Mouse (Mus musculus) kidney, postnatal 0 days (tissue): ENCODE data around the gene Syne1. TPM values are rescaled to one million over a fixed set of nuclear protein-coding genes. Genes with fewer than 3 reads are reported as not detected.

ENCODE experiments used
- ATAC-seq: fragments of 200-750 bp; cut with Nextera tagmentation; replicated peaks from 2 replicates; pipeline ENCODE4 v1.8.0; 2017; ENCODE audit warnings: low read depth, moderate number of reproducible peaks, moderate TSS enrichment, moderate library complexity; ENCODE audit not compliant: low FRiP score
- DNase-seq: peaks from one replicate; pipeline ENCODE4 v3.0.0-alpha.2; 2016; ENCODE audit warnings: low spot score
- H3K27ac ChIP-seq: fragments of 300-500 bp; sonication (generic); 2 replicates; pipeline ENCODE4 v1.5.1; 2014; ENCODE audit warnings: mild to moderate bottlenecking
- H3K27me3 ChIP-seq: fragments of 300-500 bp; sonication (generic); 2 replicates; pipeline ENCODE4 v1.6.1; 2014; ENCODE audit warnings: low read length, mixed read lengths; ENCODE audit not compliant: insufficient read depth
- H3K36me3 ChIP-seq: fragments of 300-500 bp; sonication (generic); 2 replicates; pipeline ENCODE4 v1.6.1; 2014; ENCODE audit warnings: low read length, mixed read lengths; ENCODE audit not compliant: insufficient read depth
- H3K4me1 ChIP-seq: fragments of 300-500 bp; sonication (generic); replicated peaks from 2 replicates; pipeline ENCODE4 v1.6.1; 2014; ENCODE audit warnings: antibody characterized with exemption, low read length, mixed read lengths; ENCODE audit not compliant: insufficient read depth
- H3K4me2 ChIP-seq: fragments of 300-500 bp; sonication (generic); 2 replicates; pipeline ENCODE4 v1.6.1; 2014; ENCODE audit warnings: mild to moderate bottlenecking, low read length, moderate library complexity, mixed read lengths
- H3K4me3 ChIP-seq: fragments of 300-500 bp; sonication (generic); replicated peaks from 2 replicates; pipeline ENCODE4 v1.5.1; 2014; ENCODE audit warnings: low read depth, low read length
- H3K9ac ChIP-seq: fragments of 300-500 bp; sonication (generic); 2 replicates; pipeline ENCODE4 v1.6.1; 2014; ENCODE audit warnings: low read depth, low read length
- H3K9me3 ChIP-seq: fragments of 300-500 bp; sonication (generic); replicated peaks from 2 replicates; pipeline ENCODE4 v1.6.1; 2016; ENCODE audit warnings: low read length, inconsistent platforms, mixed read lengths
- CTCF ChIP-seq: IDR thresholded peaks from 2 replicates; pipeline ENCODE4 v1.5.1; 2016; ENCODE audit warnings: antibody characterized with exemption, low read depth, mild to moderate bottlenecking, moderate library complexity
- WGBS: fragments of 180-500 bp; shearing (Covaris S2); extraction: QIAGEN DNeasy Blood & Tissue Kit; methylation state at CpG from one replicate; pipeline ENCODE4 v1.1.7; 2014; 5-methylcytosine and 5-hydroxymethylcytosine counted together
- polyA plus RNA-seq: library from polyadenylated mRNA; unstranded; fragments of >200 nt; fragmentation: Nextera tagmentation; extraction: Ambion mirVana; gene quantifications from 2 replicates; pipeline ENCODE4 v1.2.1, GENCODE M21; 2015

Gene Syne1
- polyA plus RNA-seq, 1 experiment from 2014 or later, result 5.2 TPM

DNA sequence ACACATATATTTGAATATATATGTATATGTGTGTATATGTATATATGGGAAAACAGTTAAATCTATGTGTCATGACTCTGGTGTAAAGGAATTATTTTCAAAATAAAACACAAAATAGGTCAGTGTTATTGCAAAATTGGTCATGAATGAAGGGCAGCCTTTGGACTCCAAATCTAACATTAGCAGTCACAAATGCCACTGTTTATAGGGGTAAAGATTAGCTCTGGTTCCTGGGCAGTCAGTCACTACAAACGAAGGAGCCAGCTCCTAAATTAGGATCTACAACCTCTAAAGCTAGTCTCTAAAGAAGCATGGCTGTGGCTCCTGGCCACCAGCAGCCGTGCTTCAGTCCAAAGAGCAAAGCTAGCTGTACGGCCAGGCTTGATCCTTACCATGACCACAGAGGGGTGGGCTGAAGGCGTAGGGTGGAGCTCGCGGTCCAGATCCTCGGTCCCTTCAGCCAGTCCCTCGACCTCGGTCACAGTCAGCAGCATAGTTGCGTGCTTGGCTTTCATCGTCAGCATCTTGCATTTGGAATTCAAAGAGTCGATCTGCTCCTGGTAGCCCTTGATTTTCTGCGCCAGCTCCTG is 357.1 kb downstream of the Syne1 start:
- peak overlapping the region; percentile 79 for H3K27ac ChIP-seq
- TF ChIP-seq CTCF, result no peak
- WGBS, result 1% methylated on average over 13 of the region's 13 CpGs

GRCm38 (mm10) chr10:5192861-5193490 is 358.3 kb downstream of the Syne1 start:
- peak overlapping the region; percentile 8; the same call in 1 of the 2 replicates for H3K4me2 ChIP-seq
- no peaks in the 10 kb centered on the region for H3K36me3 ChIP-seq
- no peak overlapping the region for H3K9ac ChIP-seq
- no peak for DNase-seq
- no peaks in the 10 kb centered on the region for H3K9me3 ChIP-seq
- H3K4me1 ChIP-seq, result no peaks in the 10 kb centered on the region
- no peak for TF ChIP-seq CTCF
- H3K27me3 ChIP-seq, result no peaks in the 10 kb centered on the region
- no peak overlapping the region for H3K27ac ChIP-seq
- H3K4me3 ChIP-seq, result no peak overlapping the region
- ATAC-seq, result no peak
- 59% methylated on average over 9 of the region's 9 CpGs for WGBS

More for the DNA sequence above, 357.1 kb downstream of the Syne1 start:
- Histone ChIP-seq H3K27me3 (no peaks in the 10 kb centered on the region), H3K4me3 (peak overlapping the region; percentile 34), H3K4me1 (no peaks in the 10 kb centered on the region), H3K9ac (peak overlapping the region; percentile 39), H3K36me3 (no peaks in the 10 kb centered on the region), H3K9me3 (no peaks in the 10 kb centered on the region), H3K4me2 (peak overlapping the region; percentile 55)
- ATAC-seq (peak; percentile 82), DNase-seq (peak; percentile 71)

GRCm38 (mm10) chr10:5190756-5191155 is 360.5 kb downstream of the Syne1 start:
- Histone ChIP-seq H3K4me1 (no peaks in the 10 kb centered on the region), H3K9ac (no peak overlapping the region), H3K36me3 (no peaks in the 10 kb centered on the region), H3K9me3 (no peaks in the 10 kb centered on the region), H3K27me3 (no peaks in the 10 kb centered on the region), H3K4me3 (no peak overlapping the region), H3K27ac (no peak overlapping the region), H3K4me2 (no peak overlapping the region)
- TF ChIP-seq CTCF, result no peak
- WGBS, result 55% methylated on average over 4 of the region's 4 CpGs
- ATAC-seq (no peak), DNase-seq (peak; percentile 40)

GRCm38 (mm10) chr10:5188890-5189289 is 362.4 kb downstream of the Syne1 start:
- no peak for TF ChIP-seq CTCF
- 0 out of 2 replicates have a peak, but pooled peaks cover 3% of the 10 kb centered on the region for H3K36me3 ChIP-seq
- no peak for DNase-seq
- H3K4me3 ChIP-seq, result no peak overlapping the region
- H3K9me3 ChIP-seq, result no peaks in the 10 kb centered on the region
- H3K9ac ChIP-seq, result no peak overlapping the region
- H3K27me3 ChIP-seq, result no peaks in the 10 kb centered on the region
- H3K4me1 ChIP-seq, result no peaks in the 10 kb centered on the region
- ATAC-seq, result no peak
- H3K27ac ChIP-seq, result no peak overlapping the region
- H3K4me2 ChIP-seq, result no peak overlapping the region

GRCm38 (mm10) chr10:5185156-5186083 is 365.9 kb downstream of the Syne1 start:
- Histone ChIP-seq H3K27ac (no peak overlapping the region), H3K36me3 (0 out of 2 replicates have a peak, but pooled peaks cover 12% of the 10 kb centered on the region), H3K27me3 (no peaks in the 10 kb centered on the region), H3K4me2 (no peak overlapping the region), H3K4me3 (no peak overlapping the region), H3K9ac (no peak overlapping the region), H3K9me3 (no peaks in the 10 kb centered on the region), H3K4me1 (no peaks in the 10 kb centered on the region)
- DNase-seq (no peak), ATAC-seq (no peak)
- WGBS, result 73% methylated on average over 19 of the region's 19 CpGs
- TF ChIP-seq CTCF, result no peak

DNA sequence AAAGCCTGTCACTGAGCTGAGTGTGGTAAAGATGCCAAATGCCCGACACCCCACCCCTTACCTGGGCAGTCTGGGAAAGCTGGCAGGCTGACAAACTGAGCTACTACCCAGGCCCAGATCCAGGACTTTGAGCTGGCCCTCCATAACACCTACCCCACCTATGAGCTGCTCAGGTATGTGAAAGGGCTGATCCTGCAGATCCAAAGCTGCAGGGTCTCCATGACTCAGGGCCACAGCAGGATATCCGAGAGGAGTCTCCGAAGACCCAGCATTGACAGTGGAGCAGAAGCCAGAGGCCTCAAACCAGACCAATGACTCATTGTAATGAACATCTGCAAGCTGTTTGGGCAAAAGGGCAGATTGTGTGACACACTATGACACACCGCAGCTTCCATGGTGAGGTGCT is 369.5 kb downstream of the Syne1 start:
- H3K27me3 ChIP-seq, result no peaks in the 10 kb centered on the region
- WGBS, result 80% methylated on average over 4 of the region's 4 CpGs
- DNase-seq, result no peak

More for the DNA sequence above, 369.5 kb downstream of the Syne1 start:
- ATAC-seq, result no peak
- Histone ChIP-seq H3K36me3 (0 out of 2 replicates have a peak, but pooled peaks cover 12% of the 10 kb centered on the region), H3K9me3 (no peaks in the 10 kb centered on the region), H3K27ac (no peak overlapping the region), H3K4me2 (no peak overlapping the region), H3K9ac (no peak overlapping the region), H3K4me3 (no peak overlapping the region), H3K4me1 (no peaks in the 10 kb centered on the region)
- TF ChIP-seq CTCF, result no peak
